Mouse (Mus musculus): ENCODE measurements at regions not wholly inside any gene's neighbourhood (a gene's known extent, or its start where the extent isn't known, plus 50 kb on each side); places are given as distances from the start of the nearest gene placed in this dataset.

- Histone ChIP-seq H3K27ac (ENCODE audit: low read depth) (no peak overlapping the region), H3K9ac (replicated peaks; ENCODE audit: low read depth, low read length) (no peak overlapping the region), H3K9me3 (replicated peaks; ENCODE audit: control insufficient read depth, low read length) (no peaks in the 10 kb centered on the region), H3K36me3 (replicated peaks; ENCODE audit: control insufficient read depth, insufficient read depth, low read length) (no peaks in the 10 kb centered on the region), H3K27me3 (ENCODE audit: control insufficient read depth, insufficient read depth, low read length) (no peaks in the 10 kb centered on the region), H3K4me3 (ENCODE audit: low read depth, low read length) (no peak overlapping the region), H3K4me2 (ENCODE audit: low read depth, low read length) (0 out of 2 replicates have a peak overlapping the region, but pooled peaks have one; percentile 4), H3K4me1 (ENCODE audit: control insufficient read depth, insufficient read depth) (no peaks in the 10 kb centered on the region)
- ATAC-seq (ENCODE audit: insufficient read depth, low read depth) (no peak), DNase-seq (ENCODE audit: low spot score) (no peak)
- WGBS = 43% methylated on average over 12 of the region's 12 CpGs
- TF ChIP-seq EP300 (IDR thresholded peaks at IDR 0.05; ENCODE audit: low read depth) (no peak), CTCF (IDR thresholded peaks at IDR 0.05; ENCODE audit: low read depth) (no peak)
These were observed 286.8 kb upstream of the Id4 start for GRCm38 (mm10) chr13:47974216-47974615.

GRCm38 (mm10) chr13:47974756-47975515 lies 286.1 kb upstream of the Id4 start:
- 79% methylated on average over 16 of the region's 16 CpGs for WGBS
- Histone ChIP-seq H3K4me3 (ENCODE audit: low read depth, low read length) (no peak overlapping the region), H3K9ac (replicated peaks; ENCODE audit: low read depth, low read length) (no peak overlapping the region), H3K27me3 (ENCODE audit: control insufficient read depth, insufficient read depth, low read length) (no peaks in the 10 kb centered on the region), H3K27ac (ENCODE audit: low read depth) (no peak overlapping the region), H3K4me2 (ENCODE audit: low read depth, low read length) (no peak overlapping the region), H3K4me1 (ENCODE audit: control insufficient read depth, insufficient read depth) (no peaks in the 10 kb centered on the region), H3K36me3 (replicated peaks; ENCODE audit: control insufficient read depth, insufficient read depth, low read length) (no peaks in the 10 kb centered on the region), H3K9me3 (replicated peaks; ENCODE audit: control insufficient read depth, low read length) (no peaks in the 10 kb centered on the region)
- TF ChIP-seq EP300 (IDR thresholded peaks at IDR 0.05; ENCODE audit: low read depth) (no peak), CTCF (IDR thresholded peaks at IDR 0.05; ENCODE audit: low read depth) (no peak)
- ATAC-seq (ENCODE audit: insufficient read depth, low read depth) = no peak
- DNase-seq (ENCODE audit: low spot score) = no peak

GRCm38 (mm10) chr13:47998495-47998894 lies 262.5 kb upstream of the Id4 start:
- ATAC-seq (ENCODE audit: insufficient read depth, low read depth) = no peak
- no peaks in the 10 kb centered on the region for H3K9me3 ChIP-seq (replicated peaks; ENCODE audit: control insufficient read depth, low read length)

GRCm38 (mm10) chr13:47999399-47999798 lies 261.6 kb upstream of the Id4 start:
- H3K36me3 ChIP-seq (replicated peaks; ENCODE audit: control insufficient read depth, insufficient read depth, low read length) = no peaks in the 10 kb centered on the region
- H3K27ac ChIP-seq (ENCODE audit: low read depth) = no peak overlapping the region
- no peak for TF ChIP-seq CTCF (IDR thresholded peaks at IDR 0.05; ENCODE audit: low read depth)
- no peak for TF ChIP-seq EP300 (IDR thresholded peaks at IDR 0.05; ENCODE audit: low read depth)
- WGBS = 62% methylated on average over 4 of the region's 4 CpGs
- DNase-seq (ENCODE audit: low spot score) (no peak), ATAC-seq (ENCODE audit: insufficient read depth, low read depth) (no peak)
- H3K4me1 ChIP-seq (ENCODE audit: control insufficient read depth, insufficient read depth) = no peaks in the 10 kb centered on the region
- H3K4me3 ChIP-seq (ENCODE audit: low read depth, low read length) = no peak overlapping the region
- no peak overlapping the region for H3K4me2 ChIP-seq (ENCODE audit: low read depth, low read length)
- no peaks in the 10 kb centered on the region for H3K9me3 ChIP-seq (replicated peaks; ENCODE audit: control insufficient read depth, low read length)
- H3K9ac ChIP-seq (replicated peaks; ENCODE audit: low read depth, low read length) = no peak overlapping the region
- H3K27me3 ChIP-seq (ENCODE audit: control insufficient read depth, insufficient read depth, low read length) = no peaks in the 10 kb centered on the region

More at GRCm38 (mm10) chr13:47998495-47998894, 262.5 kb upstream of the Id4 start:
- Histone ChIP-seq H3K4me3 (ENCODE audit: low read depth, low read length) (no peak overlapping the region), H3K9ac (replicated peaks; ENCODE audit: low read depth, low read length) (no peak overlapping the region), H3K36me3 (replicated peaks; ENCODE audit: control insufficient read depth, insufficient read depth, low read length) (no peaks in the 10 kb centered on the region), H3K27me3 (ENCODE audit: control insufficient read depth, insufficient read depth, low read length) (no peaks in the 10 kb centered on the region), H3K27ac (ENCODE audit: low read depth) (no peak overlapping the region), H3K4me1 (ENCODE audit: control insufficient read depth, insufficient read depth) (no peaks in the 10 kb centered on the region), H3K4me2 (ENCODE audit: low read depth, low read length) (no peak overlapping the region)
- TF ChIP-seq EP300 (IDR thresholded peaks at IDR 0.05; ENCODE audit: low read depth) = no peak
- TF ChIP-seq CTCF (IDR thresholded peaks at IDR 0.05; ENCODE audit: low read depth) = no peak
- 62% methylated on average over 5 of the region's 5 CpGs for WGBS
- DNase-seq (ENCODE audit: low spot score) = no peak

GRCm38 (mm10) chr13:48003126-48003525 lies 257.9 kb upstream of the Id4 start:
- no peak overlapping the region for H3K9ac ChIP-seq (replicated peaks; ENCODE audit: low read depth, low read length)
- ATAC-seq (ENCODE audit: insufficient read depth, low read depth) = no peak
- TF ChIP-seq CTCF (IDR thresholded peaks at IDR 0.05; ENCODE audit: low read depth) (no peak), EP300 (IDR thresholded peaks at IDR 0.05; ENCODE audit: low read depth) (no peak)
- H3K4me1 ChIP-seq (ENCODE audit: control insufficient read depth, insufficient read depth) = no peaks in the 10 kb centered on the region
- 88% methylated on average over 4 of the region's 4 CpGs for WGBS
- no peaks in the 10 kb centered on the region for H3K9me3 ChIP-seq (replicated peaks; ENCODE audit: control insufficient read depth, low read length)
- no peaks in the 10 kb centered on the region for H3K27me3 ChIP-seq (ENCODE audit: control insufficient read depth, insufficient read depth, low read length)
- no peak overlapping the region for H3K27ac ChIP-seq (ENCODE audit: low read depth)
- no peak overlapping the region for H3K4me3 ChIP-seq (ENCODE audit: low read depth, low read length)
- no peak for DNase-seq (ENCODE audit: low spot score)
- no peak overlapping the region for H3K4me2 ChIP-seq (ENCODE audit: low read depth, low read length)
- no peaks in the 10 kb centered on the region for H3K36me3 ChIP-seq (replicated peaks; ENCODE audit: control insufficient read depth, insufficient read depth, low read length)

- no peaks in the 10 kb centered on the region for H3K36me3 ChIP-seq (replicated peaks; ENCODE audit: control insufficient read depth, insufficient read depth, low read length)
- no peaks in the 10 kb centered on the region for H3K9me3 ChIP-seq (replicated peaks; ENCODE audit: control insufficient read depth, low read length)
- 51% methylated on average over 7 of the region's 7 CpGs for WGBS
- no peak for TF ChIP-seq EP300 (IDR thresholded peaks at IDR 0.05; ENCODE audit: low read depth)
- no peak for TF ChIP-seq CTCF (IDR thresholded peaks at IDR 0.05; ENCODE audit: low read depth)
- ATAC-seq (ENCODE audit: insufficient read depth, low read depth) (no peak), DNase-seq (ENCODE audit: low spot score) (no peak)
- H3K27me3 ChIP-seq (ENCODE audit: control insufficient read depth, insufficient read depth, low read length) = no peaks in the 10 kb centered on the region
- H3K4me1 ChIP-seq (ENCODE audit: control insufficient read depth, insufficient read depth) = no peaks in the 10 kb centered on the region
- no peak overlapping the region for H3K27ac ChIP-seq (ENCODE audit: low read depth)
- no peak overlapping the region for H3K9ac ChIP-seq (replicated peaks; ENCODE audit: low read depth, low read length)
- H3K4me2 ChIP-seq (ENCODE audit: low read depth, low read length) = no peak overlapping the region
- H3K4me3 ChIP-seq (ENCODE audit: low read depth, low read length) = no peak overlapping the region
These were observed 247.7 kb upstream of the Id4 start for GRCm38 (mm10) chr13:48013336-48013750.

Measured in heart, postnatal 0 days (tissue).